Mouse (Mus musculus): ENCODE data around the gene Cript. TPM values are rescaled to one million over a fixed set of nuclear protein-coding genes. Genes with fewer than 3 reads are reported as not detected.

Gene Cript
- 54.1 and 77.6 TPM in 2 replicates for polyA plus RNA-seq (2012; rRNA removed)

GRCm38 (mm10) chr17:87025269-87025949 is at the start of gene Cript, which contains the start of gene Pigf:
TSS of gene Cript (plus strand) at chr17:87025550.
TSS of gene Pigf (minus strand) at chr17:87025406.

Other genes with a start within 250 kb of the Cript start
- not detected in 2 replicates for gene Tmem247, start 108.2 kb upstream of the Cript start, polyA plus RNA-seq (2012; rRNA removed)
- 0.07 and 0.29 TPM in 2 replicates for gene Atp6v1e2, start 77.7 kb upstream of the Cript start, polyA plus RNA-seq (2012; rRNA removed)
- 18.4 and 35.5 TPM in 2 replicates for gene Rhoq, start 62.5 kb upstream of the Cript start, polyA plus RNA-seq (2012; rRNA removed)
- gene Pigf, start 144 bp upstream of the Cript start, polyA plus RNA-seq (2012; rRNA removed): 21.3 and 32.3 TPM in 2 replicates
- 11.3 and 15.8 TPM in 2 replicates for gene Socs5, start 82.1 kb downstream of the Cript start, polyA plus RNA-seq (2012; rRNA removed)
- gene Mcfd2, start 240.4 kb downstream of the Cript start, polyA plus RNA-seq (2012; rRNA removed): 33.5 and 56.3 TPM in 2 replicates